30 mouse cellular contexts compared by ENCODE assay signal in the genomic region with DNA sequence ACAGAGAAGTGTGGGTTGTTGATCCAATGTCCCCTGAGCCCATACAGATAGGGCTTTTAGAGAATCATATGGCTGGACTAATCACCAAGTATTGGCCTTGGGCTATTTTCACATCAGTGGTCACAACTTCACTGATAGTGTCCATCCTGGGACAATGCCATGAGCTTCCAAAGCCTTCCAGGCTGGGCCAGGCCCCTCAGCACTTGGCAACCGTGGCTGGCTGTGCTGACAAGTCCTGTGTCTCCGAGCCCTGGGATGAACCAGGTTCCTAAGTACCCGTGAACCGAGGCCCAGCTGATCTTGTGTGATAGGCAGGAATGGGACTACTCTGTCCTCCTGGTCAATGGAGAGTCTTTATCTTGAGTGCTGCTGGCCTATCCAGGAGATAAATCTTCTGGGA. TPM values are rescaled to one million over a fixed set of nuclear protein-coding genes. Genes with fewer than 3 reads are reported as not detected.
DNase-seq lines count a peak whose midpoint lies in the region; ATAC-seq lines count a peak whose summit lies in the region.
"Had no signal": no experiment of that assay in that cellular context is flagged by ENCODE, and none has a peak within 500 bp of the region (broad histone marks: within the 10 kb centered on the region; RNA-seq: fewer than 3 reads in every experiment).

No protein-coding gene starts in this region.

- peak overlapping the region; percentile 47; the same call in 1 of the 2 replicates for H3K9ac ChIP-seq in heart, embryonic 13.5 days
- H3K9ac ChIP-seq in heart, embryonic 16.5 days (ENCODE audit: low read length) = peak overlapping the region; percentile 43; the same call in 1 of the 2 replicates
- H3K9ac ChIP-seq: embryonic facial prominence, embryonic 12.5 days; embryonic facial prominence, embryonic 15.5 days; forebrain, postnatal 0 days; hindbrain, embryonic 12.5 days; hindbrain, embryonic 15.5 days had no signal

- H3K36me3 ChIP-seq in heart, embryonic 10.5 days = no peaks in the 10 kb centered on the region
- H3K36me3 ChIP-seq in heart, embryonic 13.5 days = no peaks in the 10 kb centered on the region
- H3K36me3 ChIP-seq in heart, embryonic 16.5 days (ENCODE audit: control insufficient read depth, insufficient read depth) = no peaks in the 10 kb centered on the region
- H3K36me3 ChIP-seq in limb, embryonic 10.5 days = no peaks in the 10 kb centered on the region
- H3K36me3 ChIP-seq: embryonic facial prominence, embryonic 12.5 days; embryonic facial prominence, embryonic 15.5 days; hindbrain, embryonic 12.5 days; hindbrain, embryonic 15.5 days had no signal

- H3K9me3 ChIP-seq in heart, embryonic 10.5 days = no peaks in the 10 kb centered on the region
- H3K9me3 ChIP-seq in heart, embryonic 13.5 days = peaks cover 5% of the 10 kb centered on the region; the same call in 1 of the 2 replicates
- no peaks in the 10 kb centered on the region for H3K9me3 ChIP-seq in heart, embryonic 16.5 days (replicated peaks; ENCODE audit: control insufficient read depth, low read length)
- no peaks in the 10 kb centered on the region for H3K9me3 ChIP-seq in limb, embryonic 10.5 days (replicated peaks)
- H3K9me3 ChIP-seq: embryonic facial prominence, embryonic 12.5 days; embryonic facial prominence, embryonic 15.5 days; hindbrain, embryonic 12.5 days; hindbrain, embryonic 15.5 days had no signal

- intact Hi-C loops in heart, postnatal 10 days (cut with DNase I) = no loop called here

- peaks cover 73% of the 10 kb centered on the region for H3K4me1 ChIP-seq in heart, embryonic 10.5 days
- peaks cover 78% of the 10 kb centered on the region for H3K4me1 ChIP-seq in heart, embryonic 13.5 days
- H3K4me1 ChIP-seq in heart, embryonic 16.5 days (ENCODE audit: control insufficient read depth, insufficient read depth, low read length) = peaks cover 39% of the 10 kb centered on the region
- peaks cover 23% of the 10 kb centered on the region for H3K4me1 ChIP-seq in limb, embryonic 10.5 days
- H3K4me1 ChIP-seq: embryonic facial prominence, embryonic 12.5 days had no signal

- WGBS in heart, embryonic 10.5 days = 40% methylated on average over 4 of the region's 4 CpGs
- WGBS in heart, embryonic 13.5 days = 44% methylated on average over 4 of the region's 4 CpGs
- 60% methylated on average over 4 of the region's 4 CpGs for WGBS in heart, embryonic 16.5 days
- 85% methylated on average over 4 of the region's 4 CpGs for WGBS in limb, embryonic 10.5 days

- H3K27me3 ChIP-seq in heart, embryonic 10.5 days (ENCODE audit: insufficient read depth, poor library complexity, severe bottlenecking) = no peaks in the 10 kb centered on the region
- no peaks in the 10 kb centered on the region for H3K27me3 ChIP-seq in heart, embryonic 13.5 days (replicated peaks)
- H3K27me3 ChIP-seq in heart, embryonic 16.5 days (ENCODE audit: control insufficient read depth, insufficient read depth, low read length) = no peaks in the 10 kb centered on the region
- 0 out of 2 replicates have a peak, but pooled peaks cover 13% of the 10 kb centered on the region for H3K27me3 ChIP-seq in limb, embryonic 10.5 days (ENCODE audit: low read depth, poor library complexity, severe bottlenecking)
- H3K27me3 ChIP-seq: embryonic facial prominence, embryonic 12.5 days; embryonic facial prominence, embryonic 15.5 days; hindbrain, embryonic 15.5 days had no signal

- H3K4me2 ChIP-seq in heart, embryonic 13.5 days = 0 out of 2 replicates have a peak overlapping the region, but pooled peaks have one; percentile 54
- no peak overlapping the region for H3K4me2 ChIP-seq in heart, embryonic 16.5 days (ENCODE audit: low read depth, low read length)
- H3K4me2 ChIP-seq: embryonic facial prominence, embryonic 12.5 days; embryonic facial prominence, embryonic 15.5 days; hindbrain, embryonic 12.5 days; hindbrain, embryonic 15.5 days had no signal

- DNase-seq in heart, embryonic 10.5 days (ENCODE audit: low spot score) = no peak
- DNase-seq in heart, postnatal 10 days = no peak
- DNase-seq in heart, adult 8-10 months (ENCODE audit: low spot score) = no peak
- DNase-seq in heart, adult 9 months (ENCODE audit: low spot score in 2 of 2) = no peak
- no peak for DNase-seq in limb, embryonic 10.5 days (ENCODE audit: low spot score)
- DNase-seq in adrenal gland, postnatal 10 days = no peak
- DNase-seq: adrenal gland, postnatal 25 days; cerebellum, adult 11-12 months; cerebellum, adult 8-10 months; cerebellum, postnatal 14 days; forebrain, postnatal 0 days; gastrocnemius, adult 2 months; gastrocnemius, postnatal 14 days; kidney, adult 2 months had no signal

- ATAC-seq in heart, embryonic 13.5 days (ENCODE audit: extremely low read depth, insufficient number of reproducible peaks, low FRiP score, low TSS enrichment) = no peak
- no peak for ATAC-seq in heart, embryonic 16.5 days (replicated peaks; ENCODE audit: extremely low read depth, insufficient read depth, low FRiP score)
- ATAC-seq: CD4-positive, CD25-positive, alpha-beta regulatory T cell, adult 4 months; forebrain, embryonic 14.5 days; forebrain, postnatal 0 days; intestine, postnatal 0 days had no signal

- H3K4me3 ChIP-seq in heart, embryonic 10.5 days = no peak overlapping the region
- no peak overlapping the region for H3K4me3 ChIP-seq in heart, embryonic 13.5 days
- no peak overlapping the region for H3K4me3 ChIP-seq in heart, embryonic 16.5 days (ENCODE audit: low read length)
- no peak overlapping the region for H3K4me3 ChIP-seq in limb, embryonic 10.5 days
- H3K4me3 ChIP-seq: embryonic facial prominence, embryonic 12.5 days; embryonic facial prominence, embryonic 15.5 days; gastrocnemius, adult 2 months; hindbrain, embryonic 12.5 days; hindbrain, embryonic 15.5 days had no signal

- peak overlapping the region; percentile 94 for H3K27ac ChIP-seq in heart, embryonic 10.5 days
- peak overlapping the region; percentile 99 for H3K27ac ChIP-seq in heart, embryonic 13.5 days (replicated peaks)
- H3K27ac ChIP-seq in heart, embryonic 16.5 days (ENCODE audit: low read length) = peak overlapping the region; percentile 93
- H3K27ac ChIP-seq in limb, embryonic 10.5 days = peak overlapping the region; percentile 75; the same call in 1 of the 2 replicates
- H3K27ac ChIP-seq: embryonic facial prominence, embryonic 12.5 days; embryonic facial prominence, embryonic 15.5 days; gastrocnemius, adult 2 months; hindbrain, embryonic 12.5 days; hindbrain, embryonic 15.5 days had no signal

RNA-seq across cellular contexts. Expression of gene Tekt4, which starts 9.7 kb away (rescaled TPM):
- polyA plus RNA-seq in heart, embryonic 10.5 days (2016; fragmentation: Nextera tagmentation; extraction: Ambion mirVana) = 0.55 and 0.84 TPM in 2 replicates
- not detected for total RNA-seq in heart, postnatal 10 days (2021)
- 0.23 and 0.47 TPM in 2 replicates for polyA plus RNA-seq in heart, embryonic 13.5 days (2015; fragmentation: Nextera tagmentation; extraction: Ambion mirVana)
- under 1 TPM in 3 of 4 experiments, not detected in 1; 0.28 to 0.46 (median 0.33) TPM for total RNA-seq in heart, adult 8-10 months (2022)
- polyA plus RNA-seq in heart, embryonic 16.5 days (2015; fragmentation: Nextera tagmentation; extraction: Ambion mirVana) = 0.81 and 1.5 TPM in 2 replicates
- not detected in 2 replicates for polyA plus RNA-seq in limb, embryonic 10.5 days (2016; fragmentation: Nextera tagmentation; extraction: Ambion mirVana)
- total RNA-seq in adrenal gland, postnatal 10 days (2021) = not detected
- total RNA-seq: adrenal gland, postnatal 25 days; common myeloid progenitor, adult 5-6 weeks; gastrocnemius, adult 2 months; gastrocnemius, postnatal 14 days; gastrocnemius, postnatal 4 days; hematopoietic stem cell, adult 5-6 weeks; MEL had no signal
- polyA plus RNA-seq: C2C12; CD4-positive, CD25-positive, alpha-beta regulatory T cell, adult 4 months; intestine, postnatal 0 days; kidney, embryonic 14.5 days had no signal

RNA-seq across cellular contexts. Expression of gene Cacna1h, which starts 30.5 kb away (rescaled TPM):
- 11.1 and 11.8 TPM in 2 replicates for polyA plus RNA-seq in heart, embryonic 10.5 days (2016; fragmentation: Nextera tagmentation; extraction: Ambion mirVana)
- total RNA-seq in heart, postnatal 10 days (2021) = 1 to 10 TPM; 7.9 to 8.4 TPM
- 6.5 and 8.1 TPM in 2 replicates for polyA plus RNA-seq in heart, embryonic 13.5 days (2015; fragmentation: Nextera tagmentation; extraction: Ambion mirVana)
- total RNA-seq in heart, adult 8-10 months (2022) = 1 to 10 TPM; 3.9 to 9.7 (median 7.7) TPM
- 4.5 and 5.4 TPM in 2 replicates for polyA plus RNA-seq in heart, embryonic 16.5 days (2015; fragmentation: Nextera tagmentation; extraction: Ambion mirVana)
- polyA plus RNA-seq in limb, embryonic 10.5 days (2016; fragmentation: Nextera tagmentation; extraction: Ambion mirVana) = 1.8 and 3.2 TPM in 2 replicates
- 10 to 100 TPM; 23.5 to 46.0 TPM for total RNA-seq in adrenal gland, postnatal 10 days (2021)
- polyA plus RNA-seq: C2C12; CD4-positive, CD25-positive, alpha-beta regulatory T cell, adult 4 months had no signal

RNA-seq across cellular contexts. Expression of gene Sstr5, which starts 33.0 kb away (rescaled TPM):
- polyA plus RNA-seq in heart, embryonic 10.5 days (2016; fragmentation: Nextera tagmentation; extraction: Ambion mirVana) = 1.1 and 1.5 TPM in 2 replicates
- total RNA-seq in heart, postnatal 10 days (2021) = not detected
- 0.28 and 0.33 TPM in 2 replicates for polyA plus RNA-seq in heart, embryonic 13.5 days (2015; fragmentation: Nextera tagmentation; extraction: Ambion mirVana)
- total RNA-seq in heart, adult 8-10 months (2022) = not detected
- 0.07 and 0.12 TPM in 2 replicates for polyA plus RNA-seq in heart, embryonic 16.5 days (2015; fragmentation: Nextera tagmentation; extraction: Ambion mirVana)
- 0.20 TPM in 1 of 2 replicates, not detected in the other for polyA plus RNA-seq in limb, embryonic 10.5 days (2016; fragmentation: Nextera tagmentation; extraction: Ambion mirVana)
- total RNA-seq in adrenal gland, postnatal 10 days (2021) = under 1 TPM in 1 of 2 experiments, not detected in 1; 0.15 TPM
- total RNA-seq: common myeloid progenitor, adult 5-6 weeks; gastrocnemius, adult 2 months; gastrocnemius, postnatal 14 days; gastrocnemius, postnatal 4 days; hematopoietic stem cell, adult 5-6 weeks; MEL had no signal
- polyA plus RNA-seq: C2C12; CD4-positive, CD25-positive, alpha-beta regulatory T cell, adult 4 months; forebrain, embryonic 11.5 days; hindbrain, embryonic 12.5 days; kidney, adult 2 months; kidney, embryonic 14.5 days had no signal
